Mouse (Mus musculus) urinary bladder, adult 18-20 months (tissue): Measurements from ENCODE around the gene Nipal3.

Experiments
- DNase-seq, 2 experiments: peaks; one replicate each; pipeline ENCODE4 v3.0.0; 2022; ENCODE audit warnings: low spot score in 2 of 2, mixed read lengths in 2 of 2

The Nipal3 gene

GRCm38 (mm10) chr4:135494521-135495396, at the start of gene Nipal3, which contains the start of gene Stpg1:
Nipal3 (minus strand) TSS chr4:135495038.
Stpg1 (plus strand) TSS chr4:135494790.
- peak; percentile 85 to 88 for DNase-seq

- no peak for DNase-seq
Observed at GRCm38 (mm10) chr4:135544284-135544683, 49.4 kb upstream of the Nipal3 start.

- DNase-seq = no peak
Observed at GRCm38 (mm10) chr4:135540057-135540456, 45.2 kb upstream of the Nipal3 start.

- no peak for DNase-seq
Observed at GRCm38 (mm10) chr4:135539056-135539455, 44.2 kb upstream of the Nipal3 start.

GRCm38 (mm10) chr4:135535021-135535420, 40.2 kb upstream of the Nipal3 start:
- DNase-seq = no peak

GRCm38 (mm10) chr4:135533001-135533400, 38.2 kb upstream of the Nipal3 start:
- no peak for DNase-seq

- no peak for DNase-seq
Observed at GRCm38 (mm10) chr4:135531771-135532613, 37.2 kb upstream of the Nipal3 start.

GRCm38 (mm10) chr4:135531236-135531635, 36.4 kb upstream of the Nipal3 start:
- no peak for DNase-seq

- no peak for DNase-seq
Observed at GRCm38 (mm10) chr4:135530270-135530669, 35.4 kb upstream of the Nipal3 start.

GRCm38 (mm10) chr4:135526039-135526710, 31.3 kb upstream of the Nipal3 start:
- DNase-seq = no peak

GRCm38 (mm10) chr4:135525057-135525456, 30.2 kb upstream of the Nipal3 start:
- DNase-seq = no peak

GRCm38 (mm10) chr4:135523939-135524338, 29.1 kb upstream of the Nipal3 start:
- DNase-seq = no peak

GRCm38 (mm10) chr4:135520421-135520820, 25.6 kb upstream of the Nipal3 start:
- no peak for DNase-seq

GRCm38 (mm10) chr4:135518135-135518534, 23.3 kb upstream of the Nipal3 start:
- no peak for DNase-seq

GRCm38 (mm10) chr4:135516351-135517316, 21.8 kb upstream of the Nipal3 start:
- no peak for DNase-seq

- DNase-seq = no peak
Observed at GRCm38 (mm10) chr4:135514925-135515324, 20.1 kb upstream of the Nipal3 start.

- no peak for DNase-seq
Observed at GRCm38 (mm10) chr4:135513865-135514264, 19.0 kb upstream of the Nipal3 start.

GRCm38 (mm10) chr4:135509515-135509914, 14.7 kb upstream of the Nipal3 start:
- DNase-seq = no peak

GRCm38 (mm10) chr4:135508419-135509039, 13.7 kb upstream of the Nipal3 start:
- no peak for DNase-seq
